Mouse (Mus musculus): Measurements from ENCODE around the gene Gas6. TPM values are rescaled to one million over a fixed set of nuclear protein-coding genes. Genes with fewer than 3 reads are reported as not detected.

Gene Gas6
- polyA plus RNA-seq, 1 experiment, result 54.0 TPM

DNA sequence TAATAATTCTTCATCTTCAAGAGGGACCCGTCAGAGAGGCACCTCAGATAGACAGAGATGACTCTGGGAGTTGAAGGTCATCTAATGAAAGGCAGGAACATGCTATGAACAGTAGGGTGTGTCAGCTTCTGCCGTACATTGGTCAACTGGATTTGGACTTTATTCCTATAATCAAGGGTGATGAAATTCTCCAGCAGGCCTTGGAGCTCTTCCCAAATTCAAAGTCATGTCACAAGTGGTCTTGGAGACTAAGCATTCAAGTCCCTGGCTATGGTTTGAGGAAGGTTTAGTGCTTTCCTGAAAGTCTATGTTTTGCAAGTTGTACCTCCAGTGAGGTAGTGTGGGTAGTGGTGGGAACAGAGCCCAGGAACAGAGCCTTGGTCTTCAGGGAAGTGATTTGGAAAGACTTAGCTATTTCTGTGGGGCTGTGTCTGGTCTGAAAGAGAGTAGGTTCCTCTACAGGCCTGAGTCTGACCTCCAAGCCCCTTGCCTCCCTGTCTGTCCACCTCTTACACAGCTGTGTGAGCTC lies 75.1 kb downstream of the Gas6 start:
- DNase-seq (ENCODE audit: low read depth in 1 of 2, low spot score in 2 of 2), result no peak

DNA sequence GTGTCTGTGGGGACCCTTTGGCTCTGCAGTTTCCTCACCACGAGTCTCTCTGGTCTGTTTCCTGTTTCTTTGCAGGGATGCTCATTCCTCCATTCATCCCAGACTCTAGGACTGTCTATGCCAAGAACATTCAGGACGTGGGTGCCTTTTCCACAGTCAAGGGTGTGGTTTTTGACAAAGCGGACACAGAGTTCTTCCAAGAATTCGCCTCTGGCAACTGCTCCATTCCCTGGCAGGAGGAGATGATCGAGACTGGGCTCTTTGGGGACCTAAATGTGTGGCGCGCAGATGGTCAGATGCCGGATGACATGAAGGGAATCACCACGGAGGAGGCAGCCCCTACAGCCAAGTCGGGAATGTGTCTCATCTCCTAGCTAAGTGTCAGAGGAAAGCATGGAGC lies 78.4 kb downstream of the Gas6 start:
- TF ChIP-seq CTCF (IDR thresholded peaks at IDR 0.05; ENCODE audit: extremely low read depth, insufficient read depth, insufficient read length, insufficient replicate concordance) (no peak), POLR2A (IDR thresholded peaks at IDR 0.05; ENCODE audit: low read depth, low read length) (no peak)
- no peaks in the 10 kb centered on the region for H3K4me1 ChIP-seq (ENCODE audit: control insufficient read depth, insufficient read depth, insufficient read length)
- H3K4me3 ChIP-seq (ENCODE audit: extremely low read depth, insufficient read depth, insufficient read length), result no peak overlapping the region
- H3K27ac ChIP-seq (ENCODE audit: insufficient read depth, low read length), result no peak overlapping the region
- DNase-seq (ENCODE audit: low read depth in 1 of 2, low spot score in 2 of 2), result no peak
- no peaks in the 10 kb centered on the region for H3K36me3 ChIP-seq (ENCODE audit: control insufficient read depth, insufficient read depth, low read length)
- WGBS, result 74% methylated on average over 10 of the region's 10 CpGs
- no peaks in the 10 kb centered on the region for H3K27me3 ChIP-seq (ENCODE audit: control insufficient read depth, insufficient read depth, low read length)

More for the DNA sequence above, 75.1 kb downstream of the Gas6 start:
- H3K27me3 ChIP-seq (ENCODE audit: control insufficient read depth, insufficient read depth, low read length), result no peaks in the 10 kb centered on the region
- WGBS, result 85% methylated on average over 2 of the region's 2 CpGs
- no peaks in the 10 kb centered on the region for H3K36me3 ChIP-seq (ENCODE audit: control insufficient read depth, insufficient read depth, low read length)
- H3K27ac ChIP-seq (ENCODE audit: insufficient read depth, low read length), result no peak overlapping the region
- no peak overlapping the region for H3K4me3 ChIP-seq (ENCODE audit: extremely low read depth, insufficient read depth, insufficient read length)
- TF ChIP-seq POLR2A (IDR thresholded peaks at IDR 0.05; ENCODE audit: low read depth, low read length) (no peak), CTCF (IDR thresholded peaks at IDR 0.05; ENCODE audit: extremely low read depth, insufficient read depth, insufficient read length, insufficient replicate concordance) (no peak)
- H3K4me1 ChIP-seq (ENCODE audit: control insufficient read depth, insufficient read depth, insufficient read length), result no peaks in the 10 kb centered on the region

Other genes with a start within 250 kb of the Gas6 start
- 0.18 TPM in 1 of 2 replicates, not detected in the other for gene Adprhl1, start 240.3 kb downstream of the Gas6 start, polyA plus RNA-seq (2012; rRNA removed)
- gene Dcun1d2, start 206.4 kb downstream of the Gas6 start, polyA plus RNA-seq (2012; rRNA removed), result 13.2 and 13.3 TPM in 2 replicates
- 10.5 and 12.0 TPM in 2 replicates for gene Tmco3, start 206.3 kb downstream of the Gas6 start, polyA plus RNA-seq (2012; rRNA removed)
- gene Tfdp1, start 155.7 kb downstream of the Gas6 start, polyA plus RNA-seq (2012; rRNA removed), result 22.8 and 24.1 TPM in 2 replicates
- gene Atp4b, start 97.7 kb downstream of the Gas6 start, polyA plus RNA-seq (2012; rRNA removed), result 0.06 and 0.08 TPM in 2 replicates
- not detected in 2 replicates for gene Grk1, start 89.4 kb downstream of the Gas6 start, polyA plus RNA-seq (2012; rRNA removed)
- 1.1 and 1.3 TPM in 2 replicates for gene Tmem255b, start 59.3 kb downstream of the Gas6 start, polyA plus RNA-seq (2012; rRNA removed)
- gene 1700029H14Rik, start 68.0 kb upstream of the Gas6 start, polyA plus RNA-seq (2012; rRNA removed), result 0.19 and 0.22 TPM in 2 replicates
- 98.7 and 123 TPM in 2 replicates for gene Rasa3, start 183.1 kb upstream of the Gas6 start, polyA plus RNA-seq (2012; rRNA removed)
- 0.11 and 0.12 TPM in 2 replicates for gene Cfap97d2, start 211.4 kb upstream of the Gas6 start, polyA plus RNA-seq (2012; rRNA removed)

Data from spleen, adult 2 months (tissue).